Mouse (Mus musculus) intestine, embryonic 15.5 days (tissue): ENCODE results near the gene Ptges3l. TPM values are rescaled to one million over a fixed set of nuclear protein-coding genes. Genes with fewer than 3 reads are reported as not detected.
"Not testable (repeated sequence)": the region's sequence is repeated elsewhere in the genome, so short reads cannot be mapped to it uniquely, and the experiment has no call there.

Source experiments
- ATAC-seq: fragments of 200-750 bp; cut with Nextera tagmentation; 2 replicates; pipeline ENCODE4 v1.8.0; 2017; ENCODE audit warnings: moderate TSS enrichment, moderate library complexity
- H3K27ac ChIP-seq: fragments of 300-500 bp; sonication (generic); 2 replicates; pipeline ENCODE4 v1.5.1; 2015; ENCODE audit warnings: mild to moderate bottlenecking, inconsistent platforms
- H3K27me3 ChIP-seq: fragments of 300-500 bp; sonication (generic); replicated peaks from 2 replicates; pipeline ENCODE4 v1.6.1; 2015; ENCODE audit warnings: inconsistent platforms
- H3K36me3 ChIP-seq: fragments of 300-500 bp; sonication (generic); 2 replicates; pipeline ENCODE4 v1.6.1; 2015; ENCODE audit warnings: inconsistent platforms
- H3K4me1 ChIP-seq: fragments of 300-500 bp; sonication (generic); replicated peaks from 2 replicates; pipeline ENCODE4 v1.6.1; 2015; ENCODE audit warnings: inconsistent platforms
- H3K4me2 ChIP-seq: fragments of 300-500 bp; sonication (generic); replicated peaks from 2 replicates; pipeline ENCODE4 v1.6.1; 2015; ENCODE audit warnings: mild to moderate bottlenecking, inconsistent platforms
- H3K4me3 ChIP-seq: fragments of 300-500 bp; sonication (generic); replicated peaks from 2 replicates; pipeline ENCODE4 v1.5.1; 2015; ENCODE audit warnings: inconsistent platforms
- H3K9ac ChIP-seq: fragments of 300-500 bp; sonication (generic); 2 replicates; pipeline ENCODE4 v1.6.1; 2015; ENCODE audit warnings: inconsistent platforms
- H3K9me3 ChIP-seq: fragments of 300-500 bp; sonication (generic); 2 replicates; pipeline ENCODE4 v1.6.1; 2016; ENCODE audit warnings: inconsistent platforms
- WGBS: fragments of 180-500 bp; shearing (Covaris S2); methylation state at CpG from one replicate; pipeline ENCODE4 v1.1.7; 2015; 5-methylcytosine and 5-hydroxymethylcytosine counted together
- polyA plus RNA-seq: library from polyadenylated mRNA; unstranded; fragments of >200 nt; fragmentation: Nextera tagmentation; extraction: Ambion mirVana; gene quantifications from 2 replicates; pipeline ENCODE4 v1.2.1, GENCODE M21; 2015

Gene Ptges3l
- polyA plus RNA-seq, 1 experiment from 2014 or later: 11.7 TPM

DNA sequence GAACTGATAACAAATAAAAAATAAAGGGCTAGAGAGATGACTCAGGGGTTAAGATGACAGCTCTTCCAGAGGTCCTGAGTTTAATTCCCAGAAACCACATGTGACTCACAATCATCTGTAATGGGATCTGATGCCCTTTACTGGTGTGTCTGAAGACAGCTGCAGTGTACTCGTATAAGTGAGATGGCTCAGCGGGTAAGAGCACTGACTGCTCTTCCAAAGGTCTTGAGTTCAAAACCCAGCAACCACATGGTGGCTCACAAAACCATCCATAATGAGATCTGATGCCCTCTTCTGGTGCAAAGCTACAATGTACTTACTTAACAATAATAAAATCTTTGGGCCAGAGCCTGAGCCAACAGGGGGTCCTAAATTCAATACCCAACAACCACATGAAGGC is 9.8 kb downstream of the Ptges3l start:
- H3K27ac ChIP-seq: no peak overlapping the region

DNA sequence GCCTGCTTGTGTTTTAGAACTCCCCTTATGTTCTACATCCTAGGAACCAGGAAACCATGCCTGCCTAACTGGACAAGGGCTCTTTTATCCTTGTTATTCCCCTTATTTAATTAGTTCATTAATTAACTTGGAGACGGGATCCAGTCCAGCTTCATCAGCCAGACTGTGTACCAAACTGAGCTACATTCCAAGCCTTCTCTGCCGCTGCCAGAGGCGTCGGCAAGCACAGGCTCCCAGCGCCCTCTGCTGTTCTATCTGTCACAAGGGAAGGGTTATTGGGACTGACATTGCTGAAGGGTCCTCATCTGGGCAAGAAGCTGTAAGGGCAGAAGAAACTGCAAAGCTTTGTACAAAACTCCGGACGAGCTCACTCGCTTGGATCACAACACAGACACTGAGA is 30.0 kb downstream of the Ptges3l start:
- peak; percentile 80 for ATAC-seq
- Histone ChIP-seq H3K36me3 (no peaks in the 10 kb centered on the region), H3K4me2 (no peak overlapping the region), H3K4me3 (no peak overlapping the region), H3K27ac (no peak overlapping the region), H3K27me3 (no peaks in the 10 kb centered on the region), H3K9ac (no peak overlapping the region), H3K9me3 (no peaks in the 10 kb centered on the region), H3K4me1 (no peaks in the 10 kb centered on the region)
- WGBS: 5% methylated on average over 8 of the region's 8 CpGs

More for the DNA sequence above, 9.8 kb downstream of the Ptges3l start:
- Histone ChIP-seq H3K4me2 (no peak overlapping the region), H3K27me3 (no peaks in the 10 kb centered on the region), H3K9me3 (no peaks in the 10 kb centered on the region), H3K4me1 (peaks cover 6% of the 10 kb centered on the region), H3K36me3 (peaks cover 22% of the 10 kb centered on the region), H3K4me3 (no peak overlapping the region), H3K9ac (no peak overlapping the region)
- 89% methylated on average over 2 of the region's 2 CpGs for WGBS
- ATAC-seq: no peak

DNA sequence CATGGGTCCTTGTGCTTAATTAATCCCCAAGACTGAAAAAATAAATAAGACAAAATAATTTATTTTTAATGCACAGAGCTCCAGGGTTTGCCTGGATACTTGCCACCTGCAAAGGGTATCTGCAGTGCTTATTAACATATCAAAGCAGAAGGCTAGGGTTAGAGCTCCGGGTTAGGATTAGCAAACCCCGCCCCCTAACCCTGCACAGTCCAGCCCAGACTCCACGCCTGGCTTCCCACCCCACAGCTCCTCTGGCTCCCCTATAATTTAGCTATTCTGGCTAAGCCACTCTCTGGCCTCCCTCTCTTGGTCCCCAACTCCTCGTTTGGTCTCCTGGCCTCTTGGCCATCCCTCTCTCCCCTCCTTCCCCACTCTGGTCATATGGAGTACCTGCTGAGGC is 43.3 kb downstream of the Ptges3l start:
- WGBS: 27% methylated on average over 4 of the region's 4 CpGs
- Histone ChIP-seq H3K4me1 (no peaks in the 10 kb centered on the region), H3K27ac (no peak overlapping the region), H3K27me3 (no peaks in the 10 kb centered on the region), H3K9me3 (no peaks in the 10 kb centered on the region), H3K4me2 (no peak overlapping the region), H3K9ac (no peak overlapping the region), H3K4me3 (no peak overlapping the region), H3K36me3 (no peaks in the 10 kb centered on the region)
- no peak for ATAC-seq

DNA sequence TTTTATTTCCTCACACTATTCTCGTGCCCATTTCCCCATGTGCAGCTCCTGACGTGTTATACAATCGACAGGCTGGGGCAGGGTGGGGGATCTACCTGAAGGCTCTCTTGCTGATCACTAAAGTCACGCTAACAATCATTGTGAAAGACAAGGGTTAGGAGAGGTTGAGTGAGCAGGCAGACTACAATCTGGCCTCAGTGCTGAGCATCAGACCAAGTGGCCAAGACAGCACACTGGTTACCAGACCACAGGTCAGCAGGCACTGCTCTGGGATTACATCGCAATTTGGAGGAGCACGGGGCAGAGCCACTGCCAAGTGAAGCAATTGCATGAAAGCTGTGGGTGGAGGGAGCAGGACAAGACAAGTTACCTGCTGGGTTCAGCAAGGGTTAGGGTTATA is 46.2 kb downstream of the Ptges3l start:
- no peak overlapping the region for H3K27ac ChIP-seq
- ATAC-seq: no peak
- H3K4me2 ChIP-seq: no peak overlapping the region
- H3K9ac ChIP-seq: no peak overlapping the region
- H3K9me3 ChIP-seq: no peaks in the 10 kb centered on the region
- H3K36me3 ChIP-seq: no peaks in the 10 kb centered on the region
- no peaks in the 10 kb centered on the region for H3K4me1 ChIP-seq
- WGBS: 69% methylated on average over 6 of the region's 6 CpGs
- H3K27me3 ChIP-seq: no peaks in the 10 kb centered on the region
- H3K4me3 ChIP-seq: no peak overlapping the region

DNA sequence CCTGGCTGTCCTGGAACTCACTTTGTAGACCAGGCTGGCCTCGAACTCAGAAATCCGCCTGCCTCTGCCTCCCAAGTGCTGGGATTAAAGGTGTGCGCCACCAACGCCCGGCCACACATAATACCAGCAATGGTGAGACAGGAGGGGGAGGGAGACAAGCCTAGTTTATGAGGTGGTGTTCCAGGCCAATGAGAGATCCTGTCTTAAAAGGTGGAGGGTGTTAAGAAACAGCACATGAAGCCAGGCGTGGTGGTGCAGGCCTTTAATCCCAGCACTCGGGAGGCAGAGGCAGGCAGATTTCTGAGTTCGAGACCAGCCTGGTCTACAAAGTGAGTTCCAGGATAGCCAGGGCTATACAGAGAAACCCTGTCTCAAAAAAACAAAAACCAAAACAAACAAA is 46.9 kb downstream of the Ptges3l start:
- ATAC-seq, H3K9me3 ChIP-seq, H3K4me3 ChIP-seq, H3K4me2 ChIP-seq, H3K4me1 ChIP-seq, H3K36me3 ChIP-seq, H3K9ac ChIP-seq, H3K27me3 ChIP-seq, H3K27ac ChIP-seq: not testable (repeated sequence)
- WGBS: 93% methylated on average over 8 of the region's 8 CpGs

DNA sequence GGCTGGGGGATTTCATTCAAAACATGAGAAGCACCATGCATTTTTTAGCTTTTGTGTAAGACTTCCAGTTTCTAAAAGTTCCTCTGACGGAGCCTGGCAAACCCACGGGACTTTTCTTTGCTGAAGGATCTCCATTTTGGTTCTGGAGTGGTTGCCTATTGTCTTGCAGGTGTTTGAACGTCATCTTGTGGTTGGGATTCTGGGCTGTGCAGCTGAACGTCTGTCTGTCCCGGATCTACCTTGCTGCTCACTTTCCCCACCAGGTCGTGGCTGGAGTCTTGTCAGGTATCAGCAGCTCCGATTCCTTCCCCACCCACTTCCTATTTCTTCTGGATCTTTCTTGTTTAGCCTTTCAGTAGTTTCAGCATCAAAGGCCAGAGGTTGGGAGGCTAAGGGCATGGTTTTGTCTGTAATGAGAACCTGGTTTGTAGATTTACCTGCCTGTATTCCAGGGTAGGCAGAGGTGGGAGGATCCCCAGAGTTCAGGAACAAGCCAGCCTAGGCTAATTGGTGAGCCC is 50.7 kb downstream of the Ptges3l start:
- ATAC-seq: no peak
- Histone ChIP-seq H3K9ac (no peak overlapping the region), H3K27me3 (no peaks in the 10 kb centered on the region), H3K4me3 (no peak overlapping the region), H3K4me2 (no peak overlapping the region), H3K36me3 (no peaks in the 10 kb centered on the region), H3K4me1 (no peaks in the 10 kb centered on the region), H3K27ac (no peak overlapping the region), H3K9me3 (no peaks in the 10 kb centered on the region)
- WGBS: 57% methylated on average over 7 of the region's 7 CpGs

DNA sequence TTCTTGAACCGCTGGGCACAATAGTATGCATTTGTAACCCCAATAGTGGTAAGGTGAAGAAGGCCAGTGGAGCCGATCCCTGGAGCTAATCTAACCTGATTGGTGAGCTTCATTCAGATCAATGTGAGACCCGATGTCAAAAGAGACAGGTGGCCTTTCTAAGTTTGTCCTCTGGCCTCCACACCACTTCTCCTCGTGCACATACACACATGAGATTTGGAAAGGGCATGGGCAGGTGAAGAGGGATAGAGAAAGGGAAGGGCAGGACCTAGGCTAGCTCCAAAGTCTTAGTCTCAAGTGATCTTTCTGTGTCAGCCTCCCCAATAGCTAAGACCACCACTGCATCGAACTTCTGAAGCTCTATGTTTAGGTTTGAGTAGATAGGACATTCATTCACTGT is 55.0 kb downstream of the Ptges3l start:
- no peak for ATAC-seq
- Histone ChIP-seq H3K4me3 (no peak overlapping the region), H3K27me3 (no peaks in the 10 kb centered on the region), H3K36me3 (no peaks in the 10 kb centered on the region), H3K27ac (no peak overlapping the region), H3K4me2 (no peak overlapping the region), H3K9me3 (no peaks in the 10 kb centered on the region), H3K9ac (no peak overlapping the region), H3K4me1 (no peaks in the 10 kb centered on the region)
- WGBS: 74% methylated on average over 5 of the region's 5 CpGs

Other genes with a start within 250 kb of the Ptges3l start
- 0.25 and 0.36 TPM in 2 replicates for gene Ccr10, start 249.9 kb downstream of the Ptges3l start, polyA plus RNA-seq
- 16.0 and 16.3 TPM in 2 replicates for gene Ezh1, start 198.9 kb downstream of the Ptges3l start, polyA plus RNA-seq
- 98.5 and 114 TPM in 2 replicates for gene Ramp2, start 179.3 kb downstream of the Ptges3l start, polyA plus RNA-seq
- gene Vps25, start 171.6 kb downstream of the Ptges3l start, polyA plus RNA-seq: 135 and 142 TPM in 2 replicates
- 12.3 and 12.7 TPM in 2 replicates for gene Wnk4, start 164.8 kb downstream of the Ptges3l start, polyA plus RNA-seq
- 0.72 and 1.1 TPM in 2 replicates for gene Cntd1, start 146.3 kb downstream of the Ptges3l start, polyA plus RNA-seq
- gene Coa3, start 146.2 kb downstream of the Ptges3l start, polyA plus RNA-seq: 250 and 261 TPM in 2 replicates
- 132 and 143 TPM in 2 replicates for gene Becn1, start 123.0 kb downstream of the Ptges3l start, polyA plus RNA-seq
- 137 and 147 TPM in 2 replicates for gene Psme3, start 109.1 kb downstream of the Ptges3l start, polyA plus RNA-seq
- 1.2 and 1.3 TPM in 2 replicates for gene Aoc2, start 100.3 kb downstream of the Ptges3l start, polyA plus RNA-seq
- gene Aoc3, start 94.7 kb downstream of the Ptges3l start, polyA plus RNA-seq: 2.1 and 2.7 TPM in 2 replicates
- gene G6pc, start 57.8 kb downstream of the Ptges3l start, polyA plus RNA-seq: 0.30 and 0.39 TPM in 2 replicates
- gene Aarsd1, start 7.7 kb downstream of the Ptges3l start, polyA plus RNA-seq: 60.1 and 63.3 TPM in 2 replicates
- gene Gm27029, start 537 bp downstream of the Ptges3l start, polyA plus RNA-seq: 7.3 and 10.6 TPM in 2 replicates
- 16.9 and 17.3 TPM in 2 replicates for gene Rundc1, start 248 bp downstream of the Ptges3l start, polyA plus RNA-seq
- 322 and 353 TPM in 2 replicates for gene Rpl27, start 17.0 kb upstream of the Ptges3l start, polyA plus RNA-seq
- 23.9 and 24.5 TPM in 2 replicates for gene Ifi35, start 23.1 kb upstream of the Ptges3l start, polyA plus RNA-seq
- 23.7 and 24.5 TPM in 2 replicates for gene Rnd2, start 39.7 kb upstream of the Ptges3l start, polyA plus RNA-seq
- 69.7 and 70.0 TPM in 2 replicates for gene Vat1, start 40.9 kb upstream of the Ptges3l start, polyA plus RNA-seq
- 8.4 and 10.2 TPM in 2 replicates for gene Brca1, start 126.6 kb upstream of the Ptges3l start, polyA plus RNA-seq
- gene Nbr1, start 126.8 kb upstream of the Ptges3l start, polyA plus RNA-seq: 57.0 and 61.2 TPM in 2 replicates
- 21.6 and 22.0 TPM in 2 replicates for gene Tmem106a, start 156.9 kb upstream of the Ptges3l start, polyA plus RNA-seq
- not detected in 2 replicates for gene Gm11634, start 173.9 kb upstream of the Ptges3l start, polyA plus RNA-seq
- 34.5 and 35.8 TPM in 2 replicates for gene Rdm1, start 201.9 kb upstream of the Ptges3l start, polyA plus RNA-seq
- gene Arl4d, start 240.2 kb upstream of the Ptges3l start, polyA plus RNA-seq: 7.6 and 7.8 TPM in 2 replicates